Mouse (Mus musculus) neural tube, embryonic 11.5 days (tissue): ENCODE results near the gene Cracr2b. TPM values are rescaled to one million over a fixed set of nuclear protein-coding genes. Genes with fewer than 3 reads are reported as not detected.

ENCODE experiments used
- ATAC-seq: fragments of 200-750 bp; cut with Nextera tagmentation; 2 replicates; pipeline ENCODE4 v1.8.0; 2017; ENCODE audit warnings: moderate number of reproducible peaks, mild to moderate bottlenecking, moderate TSS enrichment, moderate library complexity; ENCODE audit not compliant: insufficient read depth, low FRiP score, low TSS enrichment
- DNase-seq: peaks from one replicate; pipeline ENCODE4 v3.0.0-alpha.2; 2015; ENCODE audit warnings: low spot score
- H3K27ac ChIP-seq: fragments of 300-500 bp; sonication (generic); 2 replicates; pipeline ENCODE4 v1.5.1; 2014; ENCODE audit warnings: low read depth, mild to moderate bottlenecking, low read length
- H3K27me3 ChIP-seq: fragments of 300-500 bp; sonication (generic); 2 replicates; pipeline ENCODE4 v1.6.1; 2014; ENCODE audit warnings: mild to moderate bottlenecking, low read length, mixed read lengths; ENCODE audit not compliant: control insufficient read depth, insufficient read depth
- H3K36me3 ChIP-seq: fragments of 300-500 bp; sonication (generic); 2 replicates; pipeline ENCODE4 v1.6.1; 2014; ENCODE audit warnings: mild to moderate bottlenecking, low read length, moderate library complexity, mixed read lengths; ENCODE audit not compliant: control insufficient read depth, insufficient read depth
- H3K4me1 ChIP-seq: fragments of 300-500 bp; sonication (generic); 2 replicates; pipeline ENCODE4 v1.6.1; 2014; ENCODE audit warnings: low read length, mixed read lengths; ENCODE audit not compliant: control insufficient read depth, insufficient read depth
- H3K4me2 ChIP-seq: fragments of 300-500 bp; sonication (generic); 2 replicates; pipeline ENCODE4 v1.6.1; 2014; ENCODE audit warnings: low read depth, mild to moderate bottlenecking, moderate library complexity
- H3K4me3 ChIP-seq: fragments of 300-500 bp; sonication (generic); 2 replicates; pipeline ENCODE4 v1.5.1; 2014; ENCODE audit warnings: low read depth, low read length
- H3K9ac ChIP-seq: fragments of 300-500 bp; sonication (generic); 2 replicates; pipeline ENCODE4 v1.6.1; 2014; ENCODE audit warnings: mild to moderate bottlenecking, low read length
- H3K9me3 ChIP-seq: fragments of 300-500 bp; sonication (generic); 2 replicates; pipeline ENCODE4 v1.6.1; 2016; ENCODE audit warnings: low read length; ENCODE audit not compliant: control insufficient read depth
- WGBS: fragments of 180-500 bp; shearing (Covaris S2); extraction: QIAGEN DNeasy Blood & Tissue Kit; methylation state at CpG from one replicate; pipeline ENCODE4 v1.1.7; 2014; 5-methylcytosine and 5-hydroxymethylcytosine counted together
- polyA plus RNA-seq: library from polyadenylated mRNA; unstranded; fragments of >200 nt; fragmentation: Nextera tagmentation; extraction: Ambion mirVana; gene quantifications from 2 replicates; pipeline ENCODE4 v1.2.1, GENCODE M21; 2014

Gene Cracr2b
- polyA plus RNA-seq, 1 experiment from 2014 or later, result 6.4 TPM

DNA sequence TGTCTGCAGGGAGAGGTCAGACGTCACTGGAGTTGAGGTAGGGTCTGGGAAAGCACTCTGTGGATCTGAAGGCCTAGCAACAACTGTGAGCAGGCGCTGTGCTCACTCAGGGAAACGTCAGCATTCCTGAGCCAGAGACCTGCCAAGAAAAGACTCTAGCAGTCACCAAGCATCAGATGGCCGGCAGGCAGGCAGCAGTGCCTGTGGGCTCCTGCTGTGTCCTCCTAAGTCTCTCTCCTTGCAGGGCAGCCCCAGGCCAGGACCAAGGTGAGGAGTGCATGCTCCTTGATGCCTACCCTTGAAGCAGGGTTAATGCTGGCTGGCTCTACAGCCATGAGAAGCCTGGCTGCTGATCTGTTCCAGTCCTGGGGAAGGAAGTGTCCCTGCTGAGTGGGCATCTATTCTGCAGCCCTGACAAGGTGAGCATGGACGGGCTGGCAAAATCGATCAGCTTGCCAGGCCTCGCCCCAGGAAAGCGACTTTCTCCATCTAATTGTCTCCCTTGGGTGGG, 49.8 kb downstream of the Cracr2b start:
- H3K9ac ChIP-seq, result no peak overlapping the region
- no peak overlapping the region for H3K27ac ChIP-seq
- no peak overlapping the region for H3K4me2 ChIP-seq
- H3K36me3 ChIP-seq, result no peaks in the 10 kb centered on the region
- H3K4me3 ChIP-seq, result no peak overlapping the region
- no peaks in the 10 kb centered on the region for H3K27me3 ChIP-seq
- ATAC-seq (no peak), DNase-seq (no peak)
- 72% methylated on average over 8 of the region's 8 CpGs for WGBS
- H3K4me1 ChIP-seq, result no peaks in the 10 kb centered on the region
- no peaks in the 10 kb centered on the region for H3K9me3 ChIP-seq

Other genes with a start within 250 kb of the Cracr2b start
- gene Lmntd2, start 247.0 kb upstream of the Cracr2b start, polyA plus RNA-seq, result 1.9 and 2.0 TPM in 2 replicates
- 34.4 and 45.7 TPM in 2 replicates for gene Rassf7, start 245.2 kb upstream of the Cracr2b start, polyA plus RNA-seq
- gene Phrf1, start 232.3 kb upstream of the Cracr2b start, polyA plus RNA-seq, result 90.3 and 93.3 TPM in 2 replicates
- gene Irf7, start 194.6 kb upstream of the Cracr2b start, polyA plus RNA-seq, result 0.56 and 0.78 TPM in 2 replicates
- not detected in 2 replicates for gene Cdhr5, start 184.3 kb upstream of the Cracr2b start, polyA plus RNA-seq
- 13.2 and 13.7 TPM in 2 replicates for gene Sct, start 182.0 kb upstream of the Cracr2b start, polyA plus RNA-seq
- 0.43 and 0.61 TPM in 2 replicates for gene Drd4, start 169.1 kb upstream of the Cracr2b start, polyA plus RNA-seq
- gene Deaf1, start 133.4 kb upstream of the Cracr2b start, polyA plus RNA-seq, result 72.3 and 90.1 TPM in 2 replicates
- gene Tmem80, start 133.4 kb upstream of the Cracr2b start, polyA plus RNA-seq, result 29.3 and 32.6 TPM in 2 replicates
- 2.2 TPM in 2 replicates for gene Eps8l2, start 122.2 kb upstream of the Cracr2b start, polyA plus RNA-seq
- gene Taldo1, start 68.9 kb upstream of the Cracr2b start, polyA plus RNA-seq, result 359 and 371 TPM in 2 replicates
- 44.1 and 46.0 TPM in 2 replicates for gene Gatd1, start 47.0 kb upstream of the Cracr2b start, polyA plus RNA-seq
- gene Cend1, start 31.6 kb upstream of the Cracr2b start, polyA plus RNA-seq, result 8.8 and 13.9 TPM in 2 replicates
- 45.2 and 45.8 TPM in 2 replicates for gene Slc25a22, start 23.2 kb upstream of the Cracr2b start, polyA plus RNA-seq
- gene Pidd1, start 17.1 kb upstream of the Cracr2b start, polyA plus RNA-seq, result 9.5 and 10.3 TPM in 2 replicates
- 898 and 979 TPM in 2 replicates for gene Rplp2, start 13.7 kb upstream of the Cracr2b start, polyA plus RNA-seq
- gene Pnpla2, start 5.9 kb upstream of the Cracr2b start, polyA plus RNA-seq, result 14.8 and 17.6 TPM in 2 replicates
- gene Cd151, start 6.3 kb downstream of the Cracr2b start, polyA plus RNA-seq, result 44.3 and 52.2 TPM in 2 replicates
- gene Polr2l, start 14.0 kb downstream of the Cracr2b start, polyA plus RNA-seq, result 76.9 and 79.2 TPM in 2 replicates
- gene Tspan4, start 14.1 kb downstream of the Cracr2b start, polyA plus RNA-seq, result 32.4 and 35.8 TPM in 2 replicates
- 28.2 and 32.9 TPM in 2 replicates for gene Chid1, start 78.8 kb downstream of the Cracr2b start, polyA plus RNA-seq
- 89.6 and 100 TPM in 2 replicates for gene Ap2a2, start 101.1 kb downstream of the Cracr2b start, polyA plus RNA-seq
- gene Muc6, start 194.2 kb downstream of the Cracr2b start, polyA plus RNA-seq, result 0.19 and 0.20 TPM in 2 replicates
- gene Muc2, start 229.2 kb downstream of the Cracr2b start, polyA plus RNA-seq, result 0.54 TPM in 1 of 2 replicates, not detected in the other